Mouse (Mus musculus) spleen, adult 2 months (tissue): ENCODE data around the gene Abca17.

Experiments
- CTCF ChIP-seq: fragments of 200-500 bp; IDR thresholded peaks from 2 replicates; pipeline ENCODE4 v1.5.1; 2011; ENCODE audit warnings: mild to moderate bottlenecking, inconsistent platforms; ENCODE audit not compliant: insufficient read depth, insufficient read length, insufficient replicate concordance; ENCODE audit errors: extremely low read depth
- POLR2A ChIP-seq: fragments of 200-500 bp; IDR thresholded peaks from 2 replicates; pipeline ENCODE4 v1.6.1; 2011; ENCODE audit warnings: low read depth, low read length, inconsistent platforms

- TF ChIP-seq POLR2A: no peak
- TF ChIP-seq CTCF: no peak
Measured at GRCm38 (mm10) chr17:24289338-24289737, 61.5 kb downstream of the Abca17 start.
